Mouse (Mus musculus) thymus, postnatal 4 days (tissue): ENCODE data around the gene Plxnd1.

Experiments
- DNase-seq: peaks from one replicate; pipeline ENCODE4 v3.0.0; 2021

The Plxnd1 gene

GRCm38 (mm10) chr6:115956418-115956921 is 38.3 kb downstream of the Plxnd1 start:
- DNase-seq = no peak

DNA sequence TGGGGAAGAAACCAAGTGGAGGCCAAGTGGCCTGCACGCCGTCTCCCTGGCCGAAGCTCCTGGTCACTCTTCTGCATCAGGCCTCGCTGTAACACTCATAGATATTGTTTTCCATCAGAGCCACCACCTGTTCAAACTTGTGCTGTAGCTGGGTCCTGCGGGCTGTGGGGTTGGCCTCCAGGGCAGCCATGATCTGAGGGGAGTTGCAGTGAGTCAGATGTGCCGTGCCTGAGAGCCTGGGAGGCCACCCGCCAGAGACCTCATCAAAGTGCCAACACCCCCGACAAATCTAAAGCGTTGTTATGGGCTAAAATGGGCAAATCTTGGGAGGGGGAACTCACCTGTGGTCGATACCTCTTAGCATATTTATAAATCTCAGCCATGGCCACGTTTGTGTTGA is 39.1 kb downstream of the Plxnd1 start:
- no peak for DNase-seq

DNA sequence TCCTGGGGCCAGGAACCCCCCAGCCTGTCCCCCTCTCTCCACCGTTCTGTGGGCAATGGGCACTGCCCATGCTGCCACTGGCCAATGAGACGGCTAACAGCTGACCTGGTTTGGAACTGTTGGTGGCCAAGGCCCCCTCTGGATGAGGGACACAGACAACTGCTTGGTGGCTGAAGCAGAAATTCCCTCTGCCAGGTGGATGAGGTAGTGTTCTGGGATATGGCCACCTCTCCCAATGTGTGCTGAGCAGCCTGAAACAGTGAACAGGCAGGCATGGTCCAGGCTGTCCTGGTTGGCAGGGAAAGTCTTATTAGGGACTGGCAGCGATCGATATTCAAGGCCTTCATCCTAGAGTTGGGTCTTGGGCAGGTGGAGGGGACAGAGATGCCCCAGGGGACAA is 39.6 kb downstream of the Plxnd1 start:
- no peak for DNase-seq

DNA sequence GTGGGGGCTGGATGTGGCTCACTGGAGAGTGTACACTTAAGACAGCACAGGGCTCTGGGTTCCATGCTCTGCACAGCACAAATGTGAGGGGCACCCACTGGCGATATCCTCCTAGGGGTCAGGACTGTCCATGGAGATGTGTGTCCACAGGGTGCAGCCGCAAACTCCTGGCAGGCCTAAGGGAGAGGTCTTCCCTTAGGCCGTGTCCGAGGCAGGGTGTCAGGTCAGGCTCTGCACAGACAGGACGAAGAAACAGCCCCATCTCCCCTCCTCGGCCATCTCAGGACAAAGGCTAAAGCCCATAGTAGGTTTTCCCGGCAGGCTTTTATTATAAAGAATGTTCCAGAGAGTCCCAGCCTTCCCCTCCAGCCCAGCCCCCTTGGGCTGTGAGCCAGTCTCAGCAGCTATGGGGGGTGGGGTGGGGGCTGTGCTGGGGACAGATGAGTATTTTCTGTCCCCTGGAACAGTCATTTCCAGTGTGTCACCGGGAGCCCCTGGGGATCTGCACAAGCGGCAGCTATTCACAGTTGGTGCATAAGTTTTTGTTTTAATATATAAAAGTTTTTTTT is 40.2 kb downstream of the Plxnd1 start:
- DNase-seq = no peak

DNA sequence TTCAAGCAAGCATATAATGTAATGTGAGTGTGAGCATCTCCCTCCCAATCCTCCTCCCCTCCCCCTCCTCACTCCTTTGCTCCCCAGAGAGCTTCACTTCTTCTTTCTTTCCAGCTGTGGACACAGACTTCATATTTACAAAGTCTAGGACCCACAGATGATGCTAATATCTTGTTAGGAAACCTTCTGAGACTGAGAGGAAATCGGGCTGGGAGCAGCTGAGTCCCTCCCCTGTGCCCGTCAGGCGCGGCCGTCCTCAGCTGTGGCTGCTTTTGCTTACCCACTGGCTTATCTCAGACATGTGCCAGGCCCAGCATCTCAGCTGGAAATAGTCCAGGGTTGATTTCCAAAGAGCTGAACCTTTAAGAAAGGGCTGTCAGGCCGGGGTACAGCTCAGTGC is 48.4 kb downstream of the Plxnd1 start:
- peak; percentile 43 for DNase-seq

GRCm38 (mm10) chr6:115945633-115946032 is 49.2 kb downstream of the Plxnd1 start:
- DNase-seq = no peak

DNA sequence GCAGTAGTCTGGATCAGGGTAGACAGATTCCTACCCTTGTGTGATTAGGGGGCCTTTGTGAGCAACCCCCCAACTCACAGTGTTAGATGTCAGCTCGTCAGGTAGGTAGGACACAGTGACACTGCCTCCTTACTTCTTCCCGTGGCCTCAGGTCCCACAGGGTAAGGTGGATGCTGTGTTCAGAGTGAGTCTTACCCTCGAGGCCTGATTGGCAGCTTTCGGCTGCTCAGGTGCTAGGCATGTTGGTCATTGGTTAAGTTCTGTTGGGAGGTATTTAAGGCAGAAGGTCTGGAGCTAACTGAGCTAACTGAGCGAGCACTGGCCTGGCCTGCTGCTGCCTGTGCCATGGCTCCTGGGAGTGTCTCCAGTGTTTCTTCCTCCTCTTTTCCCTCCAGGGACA is 50.2 kb downstream of the Plxnd1 start, which contains the start of gene H1foo:
Gene H1foo, plus strand, starts transcription at position 301 of the 400 bp plus-strand sequence.
- no peak for DNase-seq

GRCm38 (mm10) chr6:115943498-115944427 is 51.0 kb downstream of the Plxnd1 start:
- DNase-seq = no peak

- DNase-seq = peak; percentile 75
These were observed 53.7 kb downstream of the Plxnd1 start for GRCm38 (mm10) chr6:115941128-115941527.

- DNase-seq = no peak
These were observed 54.2 kb downstream of the Plxnd1 start for GRCm38 (mm10) chr6:115940603-115941002.

- DNase-seq = no peak
These were observed 56.0 kb downstream of the Plxnd1 start for GRCm38 (mm10) chr6:115938798-115939197.

- DNase-seq = no peak
These were observed 56.8 kb downstream of the Plxnd1 start for GRCm38 (mm10) chr6:115938011-115938410.

GRCm38 (mm10) chr6:115935544-115935943 is 59.3 kb downstream of the Plxnd1 start:
- no peak for DNase-seq

GRCm38 (mm10) chr6:115932391-115932790 is 62.4 kb downstream of the Plxnd1 start:
- no peak for DNase-seq

DNA sequence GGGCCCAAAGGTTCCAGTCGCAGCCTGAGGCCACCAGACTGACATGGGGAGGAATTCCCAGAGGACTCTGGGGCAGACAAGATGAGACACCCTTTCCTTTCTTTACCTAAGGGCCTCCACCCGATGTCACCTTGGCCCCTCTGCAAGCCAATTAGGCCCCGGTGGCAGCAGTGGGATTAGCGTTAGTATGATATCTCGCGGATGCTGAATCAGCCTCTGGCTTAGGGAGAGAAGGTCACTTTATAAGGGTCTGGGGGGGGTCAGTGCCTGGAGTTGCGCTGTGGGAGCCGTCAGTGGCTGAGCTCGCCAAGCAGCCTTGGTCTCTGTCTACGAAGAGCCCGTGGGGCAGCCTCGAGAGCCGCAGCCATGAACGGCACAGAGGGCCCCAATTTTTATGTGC is 63.2 kb downstream of the Plxnd1 start, which contains the start of gene Rho:
Gene Rho, plus strand, starts transcription at position 110 of the 400 bp plus-strand sequence.
- DNase-seq = no peak

DNA sequence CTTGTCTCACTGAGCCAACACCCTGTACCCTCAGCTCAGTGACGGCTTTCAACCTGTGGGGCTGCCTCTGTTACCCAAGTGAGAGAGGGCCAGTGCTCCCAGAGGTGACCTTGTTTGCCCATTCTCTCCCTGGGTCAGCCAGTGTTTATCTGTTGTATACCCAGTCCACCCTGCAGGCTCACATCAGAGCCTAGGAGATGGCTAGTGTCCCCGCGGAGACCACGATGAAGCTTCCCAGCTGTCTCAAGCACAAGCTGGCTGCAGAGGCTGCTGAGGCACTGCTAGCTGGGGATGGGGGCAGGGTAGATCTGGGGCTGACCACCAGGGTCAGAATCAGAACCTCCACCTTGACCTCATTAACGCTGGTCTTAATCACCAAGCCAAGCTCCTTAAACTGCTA is 64.8 kb downstream of the Plxnd1 start:
- no peak for DNase-seq

- no peak for DNase-seq
These were observed 67.2 kb downstream of the Plxnd1 start for GRCm38 (mm10) chr6:115927292-115928242.

- DNase-seq = no peak
These were observed 68.4 kb downstream of the Plxnd1 start for GRCm38 (mm10) chr6:115926416-115926815.

GRCm38 (mm10) chr6:115924829-115925228 is 70.0 kb downstream of the Plxnd1 start:
- DNase-seq = no peak

DNA sequence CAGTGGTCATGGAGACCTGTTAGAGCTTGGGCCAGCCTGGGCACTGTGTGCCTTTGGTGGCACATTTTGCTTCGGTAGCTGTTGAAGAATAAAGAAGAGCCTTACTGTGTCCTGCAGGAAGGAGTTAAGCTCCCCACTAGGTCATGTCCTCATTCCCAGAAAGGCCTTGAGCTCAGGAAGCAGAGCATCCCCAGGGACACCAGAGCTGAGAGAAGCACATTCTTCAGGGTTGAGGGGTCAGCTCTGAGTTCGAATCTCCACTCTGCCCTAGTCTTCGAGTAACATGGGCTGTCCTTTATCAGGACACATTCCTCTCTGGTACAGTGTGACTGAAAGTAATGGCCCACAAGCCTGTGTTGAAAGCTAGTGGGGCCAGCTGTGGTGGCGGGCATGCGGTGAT is 74.9 kb downstream of the Plxnd1 start:
- no peak for DNase-seq

DNA sequence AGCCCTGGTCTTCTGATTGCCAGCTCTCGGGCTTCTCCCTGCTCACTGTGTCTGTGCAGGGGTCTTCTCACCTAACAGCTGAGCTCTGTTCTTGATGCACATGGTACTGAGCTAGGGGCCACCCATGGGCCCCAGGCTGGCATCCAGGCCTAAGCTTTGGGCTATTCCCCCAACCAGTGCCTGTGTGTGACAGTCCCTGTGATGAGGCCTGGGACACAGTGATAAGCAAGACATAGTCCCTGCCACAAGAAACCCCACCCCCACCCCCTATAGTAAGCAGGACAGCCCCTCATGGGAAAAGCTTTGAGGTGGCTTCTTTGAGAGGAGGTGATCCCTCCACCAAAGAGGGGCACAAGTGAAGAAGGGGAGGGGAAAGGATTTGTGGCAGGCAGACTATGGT is 76.2 kb downstream of the Plxnd1 start:
- no peak for DNase-seq

DNA sequence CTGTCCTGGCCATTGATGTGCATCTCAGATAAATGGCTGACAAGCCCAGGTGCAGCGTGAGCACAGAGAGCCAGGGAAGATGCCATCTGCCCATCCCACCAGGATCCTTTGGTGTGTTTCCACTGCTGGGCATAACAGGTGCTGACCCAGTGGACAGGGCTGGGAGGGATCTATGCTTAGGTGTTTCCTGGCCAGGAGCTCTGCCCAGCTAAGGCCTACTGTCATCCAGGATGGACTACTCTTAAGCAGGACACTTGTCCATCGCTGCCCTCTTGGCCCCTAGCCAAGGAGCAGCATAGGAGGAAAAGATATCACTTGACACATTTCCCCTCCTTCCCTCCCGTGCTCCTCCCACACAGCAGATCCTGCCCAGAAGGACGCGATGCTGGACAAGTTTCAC is 78.2 kb downstream of the Plxnd1 start:
- no peak for DNase-seq
